Mouse (Mus musculus) left cerebral cortex, postnatal 10 days (tissue): ENCODE measurements around the gene Ly6g5c. TPM values are rescaled to one million over a fixed set of nuclear protein-coding genes. Genes with fewer than 3 reads are reported as not detected.
A peak's percentile ranks its signal among the peaks of the same experiment; 100 is the strongest.

Experiments
- DNase-seq, 2 experiments: peaks; one replicate each; pipeline ENCODE4 v3.0.0; 2021 to 2022; ENCODE audit warnings: low spot score in 2 of 2, mixed read lengths in 1 of 2; ENCODE audit errors: extremely low spot score in 1 of 2
- intact Hi-C: fragments of 180-260 bp; cut with DNase I; formaldehyde crosslinking; loops from one replicate; pipeline ENCODE4 v1.15.1; 2025
- total RNA-seq, 2 experiments: library from RNA; stranded (reverse); gene quantifications; 2 replicates each; pipeline ENCODE4 v1.2.3; 2021

Ly6g5c gene
- total RNA-seq, 2 experiments from 2014 or later, result not detected

GRCm38 (mm10) chr17:35131500-35132173, 23.6 kb downstream of the Ly6g5c start, which contains the start of gene Apom:
Gene Apom (minus strand): TSS chr17:35132050.
- intact Hi-C loops, result no loop called here
- no peak for DNase-seq

- no peak for DNase-seq
- intact Hi-C loops, result no loop called here
Measured at GRCm38 (mm10) chr17:35132174-35132560, 24.1 kb downstream of the Ly6g5c start.

GRCm38 (mm10) chr17:35133517-35133916, 25.4 kb downstream of the Ly6g5c start:
- DNase-seq, result no peak
- intact Hi-C loops, result no loop called here

GRCm38 (mm10) chr17:35134801-35135590, 26.9 kb downstream of the Ly6g5c start, which contains the start of gene Bag6:
Gene Bag6 (plus strand): TSS chr17:35135178.
- intact Hi-C loops, result no loop called here
- DNase-seq, result peak; percentile 92 to 96

GRCm38 (mm10) chr17:35135591-35136320, 27.7 kb downstream of the Ly6g5c start:
- no peak for DNase-seq
- intact Hi-C loops, result no loop called here

GRCm38 (mm10) chr17:35139269-35139668, 31.2 kb downstream of the Ly6g5c start:
- intact Hi-C loops, result no loop called here
- DNase-seq, result no peak

- intact Hi-C loops, result no loop called here
- no peak for DNase-seq
Measured at GRCm38 (mm10) chr17:35140490-35140996, 32.5 kb downstream of the Ly6g5c start.

- intact Hi-C loops, result loop anchor here (2.0 kb wide), 1 partner anchor 17 kb away; no protein-coding TSS in a partner anchor
- no peak for DNase-seq
Measured at GRCm38 (mm10) chr17:35141971-35142370, 33.9 kb downstream of the Ly6g5c start.

GRCm38 (mm10) chr17:35146139-35146538, 38.1 kb downstream of the Ly6g5c start:
- no peak for DNase-seq
- intact Hi-C loops, result no loop called here

GRCm38 (mm10) chr17:35147348-35147747, 39.3 kb downstream of the Ly6g5c start:
- DNase-seq, result no peak
- intact Hi-C loops, result no loop called here

GRCm38 (mm10) chr17:35147922-35148639, 40.0 kb downstream of the Ly6g5c start:
- DNase-seq, result no peak
- intact Hi-C loops, result no loop called here

GRCm38 (mm10) chr17:35152121-35152520, 44.0 kb downstream of the Ly6g5c start:
- DNase-seq, result no peak
- intact Hi-C loops, result no loop called here

GRCm38 (mm10) chr17:35153077-35153476, 45.0 kb downstream of the Ly6g5c start:
- no peak for DNase-seq
- intact Hi-C loops, result no loop called here

- intact Hi-C loops, result no loop called here
- DNase-seq, result no peak
Measured at GRCm38 (mm10) chr17:35153931-35154330, 45.9 kb downstream of the Ly6g5c start.

- no peak for DNase-seq
- intact Hi-C loops, result no loop called here
Measured at GRCm38 (mm10) chr17:35154616-35155015, 46.5 kb downstream of the Ly6g5c start.

GRCm38 (mm10) chr17:35155451-35155850, 47.4 kb downstream of the Ly6g5c start:
- intact Hi-C loops, result no loop called here

GRCm38 (mm10) chr17:35156461-35157200, 48.6 kb downstream of the Ly6g5c start:
- intact Hi-C loops, result no loop called here

More at GRCm38 (mm10) chr17:35155451-35155850, 47.4 kb downstream of the Ly6g5c start:
- DNase-seq, result no peak

GRCm38 (mm10) chr17:35157254-35157653, 49.2 kb downstream of the Ly6g5c start:
- intact Hi-C loops, result no loop called here

More at GRCm38 (mm10) chr17:35156461-35157200, 48.6 kb downstream of the Ly6g5c start:
- no peak for DNase-seq

More at GRCm38 (mm10) chr17:35157254-35157653, 49.2 kb downstream of the Ly6g5c start:
- no peak for DNase-seq
